Mouse (Mus musculus) left cerebral cortex, postnatal 36 days (tissue): ENCODE data around the gene Ifna14. TPM values are rescaled to one million over a fixed set of nuclear protein-coding genes. Genes with fewer than 3 reads are reported as not detected.
"Not testable (repeated sequence)": the region's sequence is repeated elsewhere in the genome, so short reads cannot be mapped to it uniquely, and the experiment has no call there.

Experiments
- DNase-seq, 2 experiments: peaks; one replicate each; pipeline ENCODE4 v3.0.0; 2021 to 2022; ENCODE audit warnings: low spot score in 2 of 2, mixed read lengths in 1 of 2
- intact Hi-C: fragments of 180-260 bp; cut with DNase I; formaldehyde crosslinking; loops from one replicate; pipeline ENCODE4 v1.15.1; 2025
- total RNA-seq, 2 experiments: library from RNA; stranded (reverse); gene quantifications; 2 replicates each; pipeline ENCODE4 v1.2.3; 2021

Ifna14 gene
- not detected for total RNA-seq

DNA sequence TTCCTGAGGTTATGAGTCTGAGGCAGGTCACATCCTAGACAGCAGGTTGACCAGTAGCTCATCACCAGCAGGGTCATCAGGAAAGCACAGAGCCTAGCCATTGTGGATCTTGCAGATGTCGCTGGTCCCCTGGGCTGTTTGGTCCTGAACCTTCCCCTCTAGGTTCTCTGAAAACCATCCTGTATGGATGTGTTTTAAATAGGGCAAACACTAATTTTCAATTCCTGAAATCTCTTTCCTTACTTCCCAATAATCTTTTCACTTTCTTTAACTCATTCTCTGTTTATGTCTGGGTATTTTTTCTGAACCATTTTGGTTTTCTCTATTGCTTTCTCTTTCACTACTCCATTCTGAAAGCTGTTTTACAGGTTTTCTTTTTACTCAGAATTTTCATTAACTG, at the start of gene Ifna14:
Ifna14 (minus strand) TSS at position 101 of the 400 bp plus-strand sequence.
- intact Hi-C loops: no loop called here
- no peak for DNase-seq

DNA sequence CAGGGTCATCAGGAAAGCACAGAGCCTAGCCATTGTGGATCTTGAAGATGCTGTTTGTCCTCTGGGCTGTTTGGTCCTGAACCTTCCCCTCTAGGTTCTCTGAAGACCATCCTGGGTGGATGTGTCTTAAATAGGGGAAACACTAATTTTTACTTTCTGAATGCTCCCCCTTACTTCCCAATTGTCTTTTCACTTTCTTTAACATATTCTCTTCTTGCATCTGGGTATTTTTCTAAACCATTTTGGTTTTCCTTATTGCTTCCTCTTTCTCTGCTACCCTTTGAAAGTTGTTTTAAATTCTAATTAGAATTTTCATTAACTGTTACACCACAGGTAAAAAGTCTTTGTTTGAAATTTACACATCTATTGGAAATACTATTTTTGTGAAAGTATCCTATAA, 31.7 kb upstream of the Ifna14 start, which contains the start of gene Ifna12:
Ifna12 (minus strand) TSS at position 101 of the 400 bp plus-strand sequence.
- intact Hi-C loops: no loop called here
- no peak for DNase-seq

DNA sequence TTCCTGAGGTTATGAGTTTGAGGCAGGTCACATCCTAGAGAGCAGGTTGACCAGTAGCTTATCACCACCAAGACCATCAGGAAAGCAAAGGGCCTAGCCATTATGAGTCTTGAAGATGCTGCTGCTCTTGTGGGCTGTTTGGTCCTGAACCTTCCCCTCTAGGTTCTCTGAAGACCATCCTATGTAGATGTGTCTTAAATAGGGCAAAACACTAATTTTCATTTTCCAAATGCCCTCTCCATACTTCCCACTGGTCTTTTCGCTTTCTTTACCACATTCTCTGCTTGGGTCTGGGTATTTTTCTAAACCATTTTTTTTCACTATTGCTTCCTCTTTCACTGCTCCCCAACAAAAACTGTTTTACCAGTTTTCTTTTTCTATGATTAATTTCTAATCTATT, 20.7 kb upstream of the Ifna14 start, which contains the start of gene Ifna9:
Ifna9 (minus strand) TSS at position 101 of the 400 bp plus-strand sequence.
- no peak for DNase-seq
- intact Hi-C loops: no loop called here

DNA sequence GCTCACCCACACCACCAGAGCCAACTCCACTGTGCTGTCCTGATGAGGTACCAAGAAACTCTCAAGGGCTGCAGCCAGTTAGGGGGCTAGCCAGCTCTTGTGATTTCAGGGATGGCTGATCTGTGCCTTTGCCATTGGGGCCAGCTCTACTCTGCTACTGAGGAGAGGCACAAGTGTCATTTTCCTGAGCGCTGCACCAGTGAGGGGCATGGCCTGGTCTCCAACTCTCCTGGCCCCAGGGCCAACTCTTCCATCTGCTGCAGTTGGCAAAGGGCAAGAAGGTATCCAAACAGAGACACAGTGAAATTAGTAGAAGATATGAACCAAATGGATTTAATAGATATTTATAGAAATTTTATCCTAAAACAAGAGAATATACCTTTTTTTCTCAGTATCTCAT, 9.8 kb downstream of the Ifna14 start:
- no peak for DNase-seq
- intact Hi-C loops: no loop called here

DNA sequence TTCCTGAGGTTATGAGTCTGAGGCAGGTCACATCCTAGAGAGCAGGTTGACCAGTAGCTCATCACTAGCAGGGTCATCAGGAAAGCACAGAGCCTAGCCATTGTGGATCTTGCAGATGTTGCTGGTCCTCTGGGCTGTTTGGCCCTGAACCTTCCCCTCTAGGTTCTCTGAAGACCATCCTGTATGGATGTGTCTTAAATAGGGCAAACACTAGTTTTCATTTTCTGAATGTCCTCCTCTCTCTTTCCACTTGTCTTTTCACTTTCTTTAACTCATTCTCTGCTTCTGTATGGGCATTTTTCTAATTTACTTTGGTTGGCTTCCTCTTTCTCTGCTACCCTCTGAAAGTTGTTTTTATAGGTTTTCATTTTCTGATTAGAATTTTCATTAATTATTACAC, 13.5 kb downstream of the Ifna14 start, which contains the start of gene Ifna15:
Ifna15 (minus strand) TSS at position 101 of the 400 bp plus-strand sequence.
- intact Hi-C loops, DNase-seq: not testable (repeated sequence)

DNA sequence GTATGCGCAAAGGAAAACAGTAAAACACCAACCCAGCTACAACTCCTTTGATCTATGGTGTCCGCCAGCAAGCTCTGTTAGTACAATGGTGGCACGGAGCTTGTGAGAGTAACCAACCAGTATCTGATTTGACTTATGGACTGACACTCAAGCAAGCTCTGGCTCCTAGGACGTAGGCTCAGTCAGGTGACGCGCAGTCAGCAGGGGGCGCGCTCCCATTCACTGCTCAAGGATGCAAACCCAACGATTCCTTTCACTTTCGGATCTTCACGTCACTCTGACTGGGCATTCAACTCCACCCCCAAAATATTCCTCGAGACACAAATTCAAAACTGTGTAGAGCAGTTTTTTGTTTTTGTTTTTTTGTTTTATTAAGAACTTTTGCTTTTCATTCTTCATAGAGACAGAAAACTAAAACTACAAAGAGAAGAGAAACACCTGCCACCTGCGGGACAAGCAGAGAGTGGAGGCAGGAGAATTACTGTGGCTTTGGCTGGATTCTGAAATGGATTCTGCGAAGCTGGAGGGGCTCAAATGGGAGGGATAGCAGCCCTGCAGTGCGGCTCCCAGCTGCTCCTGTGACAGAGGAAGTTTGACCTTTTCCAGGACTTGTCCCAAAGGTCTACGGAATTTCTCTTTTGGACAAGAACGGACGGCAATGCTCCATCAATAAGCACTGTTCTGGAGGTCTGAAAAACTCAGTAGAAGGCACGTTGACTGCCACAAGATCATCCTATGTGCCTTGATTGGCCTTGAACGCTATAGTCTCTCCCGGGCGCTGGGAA, 21.2 kb downstream of the Ifna14 start:
- peak; percentile 20 to 32 for DNase-seq
- intact Hi-C loops: no loop called here

DNA sequence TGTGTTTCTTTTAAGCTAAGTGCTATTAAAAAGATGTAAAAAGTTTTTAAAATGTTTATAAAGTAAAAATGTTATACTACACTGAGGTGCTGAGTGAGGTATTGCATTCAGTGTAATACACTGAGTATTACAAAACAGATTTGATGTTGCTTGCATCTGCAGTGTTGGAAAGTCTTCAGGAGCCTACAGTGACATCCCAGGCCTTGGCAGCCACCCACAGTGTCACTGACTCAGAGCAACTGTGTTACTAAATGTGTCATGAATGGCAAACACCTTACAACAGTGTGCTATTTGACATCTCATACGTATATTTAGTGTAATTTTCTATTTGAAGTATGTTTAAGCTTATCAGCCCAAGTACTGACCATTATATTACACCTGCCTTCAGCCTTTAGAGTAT, 23.6 kb downstream of the Ifna14 start:
- DNase-seq: no peak
- intact Hi-C loops: loop anchor here (10.0 kb wide), 2 partner anchors 143 to 243 kb away; no protein-coding TSS in a partner anchor

DNA sequence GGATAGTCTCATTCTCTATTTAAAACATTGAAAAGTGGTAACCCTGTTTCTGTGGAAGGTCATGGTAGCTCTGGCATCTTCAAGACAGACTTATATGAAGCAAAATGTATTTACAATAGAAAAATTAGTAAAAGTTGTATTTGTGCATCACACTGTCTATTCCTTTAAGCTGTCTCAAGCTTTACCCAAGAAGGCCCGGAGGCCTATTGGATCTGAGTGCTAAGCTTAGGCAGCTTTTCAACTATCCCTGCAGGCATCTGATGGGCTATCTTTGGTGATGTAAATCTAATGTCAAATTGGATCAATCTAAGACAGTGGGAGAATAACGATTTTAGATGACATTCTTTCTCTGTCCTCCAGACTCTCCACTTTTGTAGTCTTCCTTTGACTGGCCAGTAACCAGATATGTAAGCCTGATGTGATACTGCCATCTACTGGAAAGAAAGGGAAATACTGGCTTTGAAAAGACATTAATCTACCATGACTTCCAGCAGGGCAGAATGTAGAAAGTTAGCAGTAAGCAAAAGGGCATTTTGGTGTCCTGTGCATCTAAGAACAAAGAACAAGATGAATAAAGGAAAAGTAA, 27.9 kb downstream of the Ifna14 start:
- intact Hi-C loops: loop anchor here (2.0 to 10.0 kb wide), 4 partner anchors 139 to 1175 kb away; no protein-coding TSS in a partner anchor

DNA sequence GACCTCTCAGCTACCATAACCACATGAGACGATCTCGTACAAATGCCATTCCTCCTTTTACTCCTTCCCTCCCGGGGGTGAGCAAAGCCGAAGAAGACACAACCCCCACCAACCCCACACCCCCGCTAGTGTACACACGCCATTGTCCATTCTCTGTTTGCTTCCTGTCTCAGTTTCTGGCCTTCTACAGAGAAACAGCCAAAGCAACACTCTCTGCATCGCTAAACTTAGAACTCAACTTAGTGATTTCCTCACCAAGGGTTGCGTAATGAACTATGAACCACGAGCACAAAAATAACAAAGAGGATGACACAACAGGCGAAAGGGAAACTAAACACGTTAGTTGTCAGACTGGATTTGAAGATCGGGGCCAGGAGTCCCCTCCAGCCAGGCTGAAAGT, 34.3 kb downstream of the Ifna14 start:
- DNase-seq: no peak
- intact Hi-C loops: no loop called here

More for the DNA sequence above, 27.9 kb downstream of the Ifna14 start:
- no peak for DNase-seq

DNA sequence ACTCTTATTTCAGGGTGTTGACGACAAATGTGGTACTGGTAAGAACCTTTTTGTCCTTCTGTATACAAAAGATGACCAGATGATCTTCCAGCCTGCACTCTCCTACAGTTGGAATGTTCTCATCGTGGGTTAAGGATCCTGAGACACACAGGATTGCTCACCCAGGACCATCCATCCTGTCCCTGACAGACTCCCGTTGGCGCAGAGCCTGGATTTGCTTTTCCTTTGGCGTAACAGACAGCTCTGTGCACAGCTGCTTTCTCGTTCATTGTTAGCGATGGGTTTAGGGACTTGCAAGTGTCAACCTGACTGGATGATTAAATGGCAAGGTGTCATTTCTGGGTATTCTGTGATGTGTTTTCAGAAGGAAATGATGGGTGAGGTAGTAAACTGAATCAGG, 35.0 kb downstream of the Ifna14 start:
- DNase-seq: no peak
- intact Hi-C loops: no loop called here

DNA sequence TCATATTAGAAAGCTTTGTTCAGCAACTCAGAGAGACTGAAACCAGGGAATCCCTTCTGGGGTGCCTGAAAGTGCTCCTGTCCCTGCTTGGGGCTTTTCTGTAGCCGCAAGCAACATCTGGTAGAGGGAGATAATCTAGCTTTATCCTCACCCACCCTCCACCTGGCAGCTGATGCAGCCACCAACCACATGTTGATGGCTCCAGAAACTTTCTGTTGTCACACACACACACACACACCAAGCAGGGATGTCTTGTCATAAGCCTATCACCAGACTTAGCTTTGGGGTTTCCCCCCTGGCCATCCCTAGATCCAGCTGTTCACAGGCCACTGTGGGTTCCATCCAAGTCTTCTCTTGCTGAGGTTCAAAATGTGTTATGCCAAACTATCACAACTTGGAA, 35.9 kb downstream of the Ifna14 start:
- DNase-seq: no peak
- intact Hi-C loops: no loop called here

DNA sequence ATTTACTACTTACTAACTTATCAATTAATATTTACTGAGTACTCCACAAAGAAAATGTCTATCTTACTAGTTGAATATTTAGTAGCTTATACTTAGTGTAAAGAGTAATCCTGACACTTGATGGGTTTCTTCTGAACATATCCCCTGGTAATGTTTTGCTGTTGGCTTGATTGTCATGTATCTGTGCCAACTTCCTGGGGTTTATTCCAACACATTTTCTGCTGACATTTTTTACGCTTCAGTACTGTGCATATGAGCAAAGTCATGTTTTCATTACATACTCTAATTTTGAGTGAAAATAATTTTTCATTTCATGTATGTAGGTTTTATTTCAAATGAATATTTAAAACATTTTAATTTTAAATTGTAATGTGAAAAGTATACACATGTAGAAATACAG, 36.7 kb downstream of the Ifna14 start:
- intact Hi-C loops: no loop called here
- no peak for DNase-seq

DNA sequence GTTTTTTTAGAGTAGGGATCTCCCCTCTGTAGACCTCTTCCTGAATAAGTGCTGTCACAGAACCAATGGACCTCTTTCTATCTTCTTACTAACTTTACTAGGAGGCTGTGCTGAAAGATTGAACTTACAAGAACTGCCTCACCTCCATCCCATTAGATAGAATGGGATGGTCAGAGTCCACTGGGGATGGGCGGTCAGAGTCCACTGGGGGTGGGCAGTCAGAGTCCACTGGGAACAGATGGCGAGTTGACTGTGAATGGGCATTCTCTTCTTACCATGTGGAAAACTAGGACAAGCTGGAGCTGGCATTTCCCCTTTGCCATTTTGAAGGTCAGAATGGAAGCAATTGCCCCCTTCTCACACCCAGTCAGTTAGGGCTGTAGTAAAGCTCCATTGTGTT, 38.1 kb downstream of the Ifna14 start:
- intact Hi-C loops: no loop called here
- no peak for DNase-seq

DNA sequence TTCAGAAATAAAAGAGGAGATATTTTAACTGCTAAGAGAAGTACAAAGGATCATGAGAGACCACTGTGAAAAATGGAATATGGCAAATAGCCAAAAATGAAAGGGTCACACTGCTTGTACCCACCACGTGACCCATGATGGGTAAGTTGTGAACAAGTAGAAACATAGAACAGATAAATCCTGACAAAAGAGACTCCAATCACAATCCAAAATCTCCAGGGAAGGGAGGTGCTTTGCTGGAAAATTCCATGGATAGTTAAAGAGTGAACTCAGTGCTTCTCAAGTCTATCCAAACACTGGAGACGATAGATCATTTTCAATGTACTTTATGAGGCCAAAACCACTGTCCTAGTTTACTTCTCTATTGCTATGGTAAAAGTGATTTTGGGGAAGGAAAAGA, 40.7 kb downstream of the Ifna14 start:
- intact Hi-C loops: no loop called here
- DNase-seq: no peak

DNA sequence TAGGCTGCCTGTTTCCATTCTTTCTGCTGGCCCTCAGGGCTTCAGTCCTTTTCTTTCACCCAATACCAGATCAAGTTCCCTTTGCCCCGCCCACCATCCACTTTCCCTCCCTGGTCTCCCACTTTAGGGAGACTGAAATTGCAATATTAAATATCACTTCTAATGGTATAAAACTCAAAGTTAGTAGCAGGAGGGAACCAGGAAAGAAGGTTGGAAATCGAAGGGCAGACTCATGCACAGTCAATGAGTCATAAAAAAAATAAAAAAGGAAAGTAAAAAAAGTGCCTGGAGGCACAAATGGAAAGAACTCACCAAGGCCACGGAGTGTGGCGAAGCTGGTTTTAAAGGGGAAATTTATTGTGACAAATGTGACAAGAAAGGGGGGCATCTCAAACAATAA, 41.3 kb downstream of the Ifna14 start:
- intact Hi-C loops: no loop called here
- no peak for DNase-seq

DNA sequence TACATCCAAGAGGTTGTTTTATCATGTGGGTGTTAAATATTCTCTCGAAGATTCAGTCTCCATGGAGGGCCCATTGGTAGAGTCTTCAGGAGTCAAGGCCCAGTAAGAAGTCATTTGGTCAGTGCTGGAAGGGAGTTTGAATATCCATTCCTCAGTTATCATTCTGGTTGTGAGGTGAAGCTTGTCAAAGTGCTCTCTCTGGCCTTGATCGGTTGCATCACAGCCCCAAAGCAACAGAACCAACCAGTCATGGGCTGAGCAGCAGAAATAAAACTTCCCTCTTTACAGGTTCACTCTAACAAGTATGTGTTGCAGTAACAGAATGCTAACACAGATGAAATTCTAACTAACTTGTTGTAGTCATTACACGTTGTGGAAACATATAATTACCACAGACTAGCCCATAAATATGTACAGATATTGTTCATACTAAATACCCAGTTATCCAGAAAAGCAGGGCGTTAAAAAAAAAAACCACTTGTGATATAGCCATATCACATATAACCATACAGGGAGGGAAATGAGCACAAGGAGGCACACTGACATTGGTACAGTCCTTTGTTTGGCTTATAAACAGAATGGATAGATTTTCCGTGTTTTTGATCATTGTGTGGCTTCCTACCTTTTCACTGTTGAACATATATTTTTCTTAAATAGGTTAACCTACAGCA, 45.1 kb downstream of the Ifna14 start:
- DNase-seq: no peak
- intact Hi-C loops: no loop called here

DNA sequence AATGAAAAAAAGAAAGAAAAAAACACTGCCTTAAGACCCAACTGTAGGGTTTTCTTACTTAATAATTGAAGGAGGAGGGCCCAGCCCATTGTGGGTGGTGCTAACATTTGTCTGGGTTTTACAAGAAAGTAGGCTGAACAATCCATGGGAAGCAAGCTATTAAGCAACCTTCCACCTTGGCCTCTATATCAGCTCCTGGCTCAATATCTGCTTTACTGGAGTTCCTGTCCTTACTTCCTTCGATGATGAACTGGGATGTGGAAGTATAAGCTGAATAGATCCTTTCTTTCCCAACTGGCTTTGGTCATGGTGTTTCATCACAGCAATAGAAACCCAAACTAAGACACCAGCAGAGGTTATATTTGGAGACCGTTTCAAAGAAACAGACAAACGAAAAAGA, 46.2 kb downstream of the Ifna14 start:
- no peak for DNase-seq
- intact Hi-C loops: no loop called here

DNA sequence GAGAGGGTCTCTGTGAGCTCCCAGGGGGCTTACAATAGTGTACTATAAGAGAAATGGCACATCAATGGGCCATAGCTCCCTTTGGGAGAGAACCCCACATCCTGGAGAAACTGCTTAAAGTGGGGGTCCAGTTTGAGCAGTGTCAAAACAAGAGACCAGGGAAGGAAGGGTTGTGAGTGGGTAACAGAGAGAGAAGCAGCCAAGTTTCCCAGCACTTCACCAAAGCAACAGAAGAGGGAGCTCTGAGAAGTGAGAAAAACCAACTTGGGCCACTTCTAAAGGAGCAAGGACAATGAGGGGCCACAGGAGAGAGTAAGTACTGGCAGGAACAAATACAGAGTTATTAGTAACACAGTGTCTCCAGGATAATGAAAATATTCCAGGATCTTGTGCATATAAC, 48.4 kb downstream of the Ifna14 start:
- DNase-seq: no peak
- intact Hi-C loops: no loop called here

DNA sequence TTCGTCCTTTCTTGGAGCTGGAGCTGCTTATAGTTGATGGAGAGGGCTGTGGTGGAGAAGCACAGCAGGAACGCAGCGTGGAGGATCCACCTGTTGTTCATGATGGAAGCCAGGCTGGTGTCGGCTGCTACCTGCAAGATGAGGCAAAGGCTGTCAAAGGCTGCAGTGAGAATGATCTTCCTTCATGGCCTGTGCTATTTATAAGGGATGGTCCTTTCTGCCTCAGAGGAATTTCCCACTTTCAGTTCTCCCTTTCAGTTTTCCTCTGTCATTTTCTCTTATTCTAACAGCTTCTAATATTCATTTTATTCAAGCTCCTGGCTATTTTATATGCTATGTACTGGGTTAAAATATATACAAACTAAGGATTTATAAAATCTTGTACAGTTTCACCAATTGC, 48.9 kb downstream of the Ifna14 start, which contains the start of gene Ifnb1:
Ifnb1 (minus strand) TSS at position 101 of the 400 bp plus-strand sequence.
- no peak for DNase-seq
- intact Hi-C loops: no loop called here
